Mouse (Mus musculus) kidney, adult 2 months (tissue): ENCODE measurements around the gene Rpl37a. TPM values are rescaled to one million over a fixed set of nuclear protein-coding genes. Genes with fewer than 3 reads are reported as not detected.

ENCODE experiments used
- DNase-seq: peaks from one replicate; pipeline ENCODE4 v3.0.0; 2021
- H3K27ac ChIP-seq: fragments of 200-500 bp; 2 replicates; pipeline ENCODE4 v1.5.1; 2012; ENCODE audit warnings: low read depth, low read length, control low read depth, inconsistent platforms; ENCODE audit not compliant: insufficient read depth
- H3K27me3 ChIP-seq: fragments of 200-500 bp; replicated peaks from 2 replicates; pipeline ENCODE4 v1.6.1; 2012; ENCODE audit warnings: mild to moderate bottlenecking, moderate library complexity, low read length, inconsistent platforms; ENCODE audit not compliant: control insufficient read depth, insufficient read depth
- H3K36me3 ChIP-seq: fragments of 200-500 bp; 2 replicates; pipeline ENCODE4 v1.6.1; 2012; ENCODE audit warnings: mild to moderate bottlenecking, moderate library complexity, low read length, inconsistent platforms; ENCODE audit not compliant: control insufficient read depth, insufficient read depth
- H3K4me1 ChIP-seq: fragments of 200-500 bp; 2 replicates; pipeline ENCODE4 v1.6.1; 2011; ENCODE audit warnings: low read length; ENCODE audit not compliant: control insufficient read depth, insufficient read depth
- H3K4me3 ChIP-seq: fragments of 200-500 bp; 2 replicates; pipeline ENCODE4 v1.5.1; 2011; ENCODE audit warnings: mild to moderate bottlenecking, low read depth, low read length, control low read depth; ENCODE audit not compliant: insufficient read depth
- CTCF ChIP-seq: fragments of 200-500 bp; conservative IDR thresholded peaks from 2 replicates; pipeline ENCODE4 v1.5.1; 2011; ENCODE audit warnings: low read depth, mild to moderate bottlenecking, control low read depth, low read length, moderate library complexity, mixed read lengths; ENCODE audit not compliant: insufficient read depth, insufficient read length
- POLR2A ChIP-seq: fragments of 200-500 bp; IDR thresholded peaks from one replicate; pipeline ENCODE4 v1.6.1; 2011; ENCODE audit warnings: low read depth, low read length, control low read depth
- WGBS: fragments of 180-500 bp; shearing (Covaris S2); methylation state at CpG from one replicate; pipeline ENCODE4 v1.1.7; 2018; 5-methylcytosine and 5-hydroxymethylcytosine counted together
- polyA plus RNA-seq: library from polyadenylated mRNA; depleted of rRNA; stranded (reverse); fragments of >200 nt; gene quantifications from 2 replicates; pipeline ENCODE4 v1.2.3, GENCODE M21; 2012

The Rpl37a gene
- polyA plus RNA-seq, 1 experiment: 773 TPM

DNA sequence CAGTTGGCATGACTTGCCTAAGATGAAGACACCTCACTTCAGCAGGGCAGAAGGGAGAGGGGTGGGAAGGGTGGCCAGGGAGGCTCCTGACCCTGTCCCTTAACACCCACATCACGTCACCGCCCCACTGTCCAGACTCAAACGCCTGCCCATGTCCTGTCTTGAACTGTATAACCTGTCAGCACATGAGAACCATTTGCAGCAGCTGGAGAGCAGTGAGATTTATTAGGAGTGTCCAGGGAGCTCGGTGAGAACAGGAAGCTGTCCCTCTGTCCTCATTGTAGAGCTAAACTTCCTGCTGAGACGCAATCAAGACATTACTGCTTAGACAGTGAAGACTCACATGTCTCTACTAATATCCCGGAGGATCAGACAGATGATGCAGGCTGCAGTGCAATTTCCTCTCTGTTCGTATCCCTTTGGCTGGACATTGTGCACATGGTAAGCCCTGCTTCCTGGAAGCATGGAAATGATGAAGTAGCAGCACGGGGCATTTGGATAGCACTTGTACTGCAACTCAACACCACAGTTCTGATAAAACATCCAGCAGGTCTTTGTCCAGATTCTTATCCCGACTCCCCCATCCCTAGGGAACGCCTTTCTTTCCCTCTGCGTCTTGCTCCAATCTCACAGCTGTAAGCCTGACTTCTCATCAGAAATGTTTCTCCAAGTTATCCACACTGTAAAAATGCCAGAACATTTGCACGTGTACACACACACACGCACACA, 25.5 kb downstream of the Rpl37a start:
- TF ChIP-seq CTCF: no peak
- no peak for TF ChIP-seq POLR2A
- no peak overlapping the region for H3K4me3 ChIP-seq
- no peaks in the 10 kb centered on the region for H3K27me3 ChIP-seq
- no peak overlapping the region for H3K27ac ChIP-seq
- peak; percentile 21 for DNase-seq
- H3K4me1 ChIP-seq: no peaks in the 10 kb centered on the region
- H3K36me3 ChIP-seq: no peaks in the 10 kb centered on the region
- WGBS: 40% methylated on average over 13 of the region's 13 CpGs

DNA sequence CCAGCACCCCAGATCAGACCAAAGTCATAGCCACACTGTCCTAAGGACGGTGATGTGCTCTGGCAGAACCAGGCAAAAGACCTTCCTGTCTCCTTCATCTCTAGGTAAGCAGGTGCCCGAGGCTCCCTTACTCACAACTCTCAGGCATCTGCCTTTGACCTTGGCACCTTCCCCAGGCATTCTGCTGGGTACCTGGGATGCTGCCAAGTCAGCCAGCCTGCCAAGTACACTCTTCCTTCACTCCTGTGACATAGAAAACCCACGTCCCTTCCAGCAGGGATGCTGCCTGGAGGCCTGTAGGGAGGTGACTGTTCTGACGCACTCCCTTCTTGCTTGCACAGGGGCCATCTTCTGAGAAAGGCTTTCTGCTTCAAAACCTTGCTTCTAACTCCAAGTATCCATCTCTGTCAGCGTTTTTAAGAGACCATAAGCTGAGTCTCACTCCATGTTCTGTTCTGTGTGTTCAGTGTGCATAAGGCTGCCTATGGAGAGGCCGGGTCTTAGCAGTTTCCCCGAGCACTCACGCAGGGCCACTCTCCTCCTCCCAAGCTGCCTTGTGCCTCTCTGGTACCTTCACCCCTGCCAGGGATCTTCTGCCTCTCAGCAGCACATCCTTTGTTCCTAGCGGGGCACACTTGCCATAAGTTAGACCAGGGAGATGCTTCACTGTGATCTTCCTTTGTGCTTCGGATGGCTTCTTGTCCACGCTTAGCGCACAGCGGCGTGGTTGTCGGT, 28.0 kb downstream of the Rpl37a start:
- WGBS: 79% methylated on average over 15 of the region's 15 CpGs
- no peak overlapping the region for H3K4me3 ChIP-seq
- peak; percentile 80 for DNase-seq
- no peaks in the 10 kb centered on the region for H3K36me3 ChIP-seq
- no peaks in the 10 kb centered on the region for H3K4me1 ChIP-seq
- no peaks in the 10 kb centered on the region for H3K27me3 ChIP-seq
- H3K27ac ChIP-seq: no peak overlapping the region
- TF ChIP-seq CTCF (no peak), POLR2A (no peak)

DNA sequence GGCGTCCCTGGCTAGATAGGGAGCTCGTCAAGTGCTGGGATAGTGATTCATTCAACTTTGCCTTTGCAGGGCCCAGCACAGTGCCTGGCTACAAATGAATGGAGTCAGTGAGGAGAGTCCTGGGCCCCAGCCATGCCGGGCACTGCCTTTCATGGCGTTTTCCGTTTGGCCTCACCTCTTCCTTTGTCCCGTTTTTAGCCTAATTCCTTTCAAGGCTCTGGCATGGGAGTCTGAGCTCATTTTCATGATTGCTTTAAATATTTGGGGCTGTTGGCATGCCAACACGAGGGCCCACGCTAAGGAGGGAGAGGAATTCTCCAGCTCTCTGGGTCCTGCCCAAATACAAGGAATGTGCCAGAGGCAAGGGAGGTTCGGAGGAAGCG, 28.6 kb downstream of the Rpl37a start:
- Histone ChIP-seq H3K4me1 (no peaks in the 10 kb centered on the region), H3K27ac (no peak overlapping the region), H3K36me3 (no peaks in the 10 kb centered on the region), H3K4me3 (no peak overlapping the region), H3K27me3 (no peaks in the 10 kb centered on the region)
- TF ChIP-seq POLR2A (no peak), CTCF (no peak)
- DNase-seq: no peak
- WGBS: 73% methylated on average over 10 of the region's 10 CpGs

DNA sequence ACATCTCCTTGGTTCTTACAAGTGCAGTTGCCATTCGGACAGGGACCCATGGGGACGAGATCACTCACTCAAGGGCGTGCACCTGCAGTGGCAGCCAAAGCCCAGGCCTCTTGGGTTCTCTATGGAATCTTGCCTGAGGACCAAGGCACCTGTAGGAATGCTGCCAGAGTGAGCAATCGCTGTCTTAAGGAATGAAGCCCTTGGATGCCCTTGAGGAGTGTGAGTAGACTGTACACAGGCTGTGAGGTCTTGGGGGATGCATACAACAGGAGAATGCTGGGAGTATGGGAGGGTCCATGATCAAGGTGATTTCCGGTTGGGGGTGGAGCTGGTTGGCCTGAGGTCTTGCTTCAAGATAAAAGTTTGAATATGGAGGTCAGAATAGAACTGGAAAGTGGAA, 30.3 kb downstream of the Rpl37a start:
- no peak overlapping the region for H3K27ac ChIP-seq
- H3K4me3 ChIP-seq: no peak overlapping the region
- no peaks in the 10 kb centered on the region for H3K36me3 ChIP-seq
- no peak for TF ChIP-seq CTCF
- TF ChIP-seq POLR2A: no peak
- DNase-seq: no peak
- no peaks in the 10 kb centered on the region for H3K27me3 ChIP-seq
- no peaks in the 10 kb centered on the region for H3K4me1 ChIP-seq
- WGBS: 85% methylated on average over 5 of the region's 5 CpGs

DNA sequence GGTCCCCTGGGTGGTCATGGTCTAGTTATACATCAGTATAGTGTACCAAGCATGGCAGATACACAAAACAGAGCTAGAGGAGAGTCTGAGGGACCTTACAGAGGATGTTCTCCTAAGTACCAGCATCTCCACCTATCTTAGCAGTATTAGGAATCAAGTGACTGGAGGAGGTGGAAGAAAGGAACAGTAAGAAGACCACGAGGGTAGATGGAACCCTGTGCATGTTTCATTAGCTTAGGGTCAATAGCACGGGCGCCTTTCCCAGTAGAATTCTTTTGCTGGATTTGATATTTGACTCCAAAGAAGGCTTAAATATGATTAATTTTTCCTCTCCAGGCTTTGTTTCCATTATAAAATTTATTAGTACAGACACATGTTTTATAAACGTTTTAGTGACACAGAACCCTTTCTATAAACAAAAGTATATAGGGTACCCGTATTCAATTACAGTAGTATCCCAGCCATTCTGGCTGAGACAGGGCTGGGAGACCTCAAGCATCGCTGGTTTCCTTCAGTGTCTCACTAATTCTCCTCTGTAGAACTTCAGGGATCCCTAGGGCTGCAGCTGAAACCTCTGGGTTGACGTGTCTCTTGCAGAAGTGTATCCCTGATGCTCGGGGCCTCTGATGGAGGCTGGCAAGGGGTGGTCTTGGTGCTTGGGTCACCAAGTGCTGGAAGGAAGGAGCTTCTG, 33.9 kb downstream of the Rpl37a start:
- H3K27me3 ChIP-seq: no peaks in the 10 kb centered on the region
- no peaks in the 10 kb centered on the region for H3K36me3 ChIP-seq
- no peak overlapping the region for H3K4me3 ChIP-seq
- no peaks in the 10 kb centered on the region for H3K4me1 ChIP-seq
- DNase-seq: no peak
- H3K27ac ChIP-seq: no peak overlapping the region
- 47% methylated on average over 8 of the region's 8 CpGs for WGBS
- TF ChIP-seq CTCF (no peak), POLR2A (no peak)

DNA sequence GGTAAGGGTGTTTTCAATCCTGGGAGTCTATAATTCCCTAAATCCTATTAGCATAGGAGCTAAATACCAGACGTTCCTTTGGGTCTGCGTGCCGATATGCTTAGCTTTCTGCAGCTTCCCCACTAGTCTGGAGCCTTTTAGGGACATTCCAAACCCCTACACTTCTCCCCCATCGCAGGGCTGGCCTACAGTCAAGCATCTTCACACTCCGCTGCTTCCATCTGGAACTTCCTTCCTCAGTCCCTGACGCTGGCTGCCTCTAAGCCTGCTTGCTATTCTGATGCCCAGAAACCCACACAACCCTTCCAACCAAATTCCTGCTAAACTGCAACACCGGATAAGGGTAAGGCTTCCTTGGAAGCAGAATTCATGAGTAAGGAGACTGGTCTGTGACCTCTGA, 35.3 kb downstream of the Rpl37a start:
- Histone ChIP-seq H3K4me3 (no peak overlapping the region), H3K27me3 (no peaks in the 10 kb centered on the region), H3K27ac (no peak overlapping the region), H3K36me3 (no peaks in the 10 kb centered on the region), H3K4me1 (no peaks in the 10 kb centered on the region)
- 35% methylated on average over 7 of the region's 7 CpGs for WGBS
- peak; percentile 12 for DNase-seq
- no peak for TF ChIP-seq CTCF
- no peak for TF ChIP-seq POLR2A

DNA sequence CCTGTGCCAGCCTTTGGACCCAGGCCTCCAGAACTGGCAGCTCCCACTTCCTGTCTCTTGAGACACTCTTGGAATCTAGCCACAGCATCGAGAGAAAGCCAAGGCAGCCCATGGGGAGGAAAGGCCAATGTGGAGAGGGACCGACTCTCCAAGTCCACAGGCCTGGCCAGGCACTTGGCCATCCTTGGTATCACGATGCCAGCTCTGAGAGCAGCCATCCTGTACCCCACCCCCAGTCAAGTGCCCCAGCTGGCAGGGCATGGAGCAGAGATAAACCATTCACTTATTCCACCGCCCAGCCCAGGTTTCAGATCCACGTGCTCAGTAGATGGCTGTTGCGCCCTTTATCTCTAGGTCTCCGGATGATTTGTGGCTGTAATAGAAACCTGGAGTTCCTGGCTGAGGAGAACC, 40.3 kb downstream of the Rpl37a start:
- TF ChIP-seq POLR2A: no peak
- TF ChIP-seq CTCF: no peak
- DNase-seq: peak; percentile 43
- no peak overlapping the region for H3K27ac ChIP-seq
- H3K4me3 ChIP-seq: no peak overlapping the region
- H3K27me3 ChIP-seq: no peaks in the 10 kb centered on the region
- no peaks in the 10 kb centered on the region for H3K36me3 ChIP-seq
- WGBS: 65% methylated on average over 7 of the region's 7 CpGs
- H3K4me1 ChIP-seq: no peaks in the 10 kb centered on the region
